Mouse (Mus musculus): ENCODE results near the gene Cntnap2.

GRCm38 (mm10) chr6:46612365-46612764 lies 1553.2 kb downstream of the Cntnap2 start:
- no peak for TF ChIP-seq CTCF (IDR thresholded peaks at IDR 0.05; ENCODE audit: low read depth, low read length)
- TF ChIP-seq GATA2 (IDR thresholded peaks at IDR 0.05; ENCODE audit: borderline replicate concordance, low read depth, low read length) = no peak
- TF ChIP-seq TAL1 (conservative IDR thresholded peaks at IDR 0.05; ENCODE audit: low read depth, low read length) = no peak
- TF ChIP-seq GATA1 (IDR thresholded peaks at IDR 0.05; ENCODE audit: borderline replicate concordance, low read length) = no peak

Measured in G1E (cell line).